Mouse (Mus musculus) stomach, embryonic 14.5 days (tissue): ENCODE measurements around the gene Sult6b1. TPM values are rescaled to one million over a fixed set of nuclear protein-coding genes. Genes with fewer than 3 reads are reported as not detected.

ENCODE experiments used
- ATAC-seq: fragments of 200-750 bp; cut with Nextera tagmentation; 2 replicates; pipeline ENCODE4 v1.8.0; 2017; ENCODE audit warnings: low read depth, moderate TSS enrichment; ENCODE audit not compliant: insufficient number of reproducible peaks, insufficient read depth, low FRiP score
- H3K27ac ChIP-seq: fragments of 300-500 bp; sonication (generic); 2 replicates; pipeline ENCODE4 v1.5.1; 2014; ENCODE audit warnings: mild to moderate bottlenecking, low read length, moderate library complexity, mixed read lengths
- H3K27me3 ChIP-seq: fragments of 300-500 bp; sonication (generic); 2 replicates; pipeline ENCODE4 v1.6.1; 2014; ENCODE audit warnings: low read length, control low read depth, mixed read lengths; ENCODE audit not compliant: control insufficient read depth, insufficient read depth
- H3K36me3 ChIP-seq: fragments of 300-500 bp; sonication (generic); 2 replicates; pipeline ENCODE4 v1.6.1; 2014; ENCODE audit warnings: mild to moderate bottlenecking, control low read depth, low read length, moderate library complexity, mixed read lengths; ENCODE audit not compliant: control insufficient read depth, insufficient read depth
- H3K4me1 ChIP-seq: fragments of 300-500 bp; sonication (generic); 2 replicates; pipeline ENCODE4 v1.6.1; 2014; ENCODE audit warnings: low read length, control low read depth, mixed read lengths; ENCODE audit not compliant: control insufficient read depth, insufficient read depth
- H3K4me2 ChIP-seq: fragments of 300-500 bp; sonication (generic); replicated peaks from 2 replicates; pipeline ENCODE4 v1.6.1; 2014; ENCODE audit warnings: low read depth, low read length, control low read depth
- H3K4me3 ChIP-seq: fragments of 300-500 bp; sonication (generic); 2 replicates; pipeline ENCODE4 v1.5.1; 2014; ENCODE audit warnings: low read depth, low read length, control low read depth
- H3K9ac ChIP-seq: fragments of 300-500 bp; sonication (generic); replicated peaks from 2 replicates; pipeline ENCODE4 v1.6.1; 2014; ENCODE audit warnings: low read depth, mild to moderate bottlenecking, control low read depth, low read length, moderate library complexity, mixed read lengths
- H3K9me3 ChIP-seq: fragments of 300-500 bp; sonication (generic); 2 replicates; pipeline ENCODE4 v1.6.1; 2016; ENCODE audit warnings: low read depth, low read length, control low read depth; ENCODE audit not compliant: control insufficient read depth
- WGBS: fragments of 180-500 bp; shearing (Covaris S2); extraction: QIAGEN DNeasy Blood & Tissue Kit; methylation state at CpG from one replicate; pipeline ENCODE4 v1.1.7; 2014; 5-methylcytosine and 5-hydroxymethylcytosine counted together
- polyA plus RNA-seq: library from polyadenylated mRNA; unstranded; fragments of >200 nt; fragmentation: Nextera tagmentation; extraction: Ambion mirVana; gene quantifications from 2 replicates; pipeline ENCODE4 v1.2.1, GENCODE M21; 2014

The Sult6b1 gene
- polyA plus RNA-seq, 1 experiment from 2014 or later = not detected

DNA sequence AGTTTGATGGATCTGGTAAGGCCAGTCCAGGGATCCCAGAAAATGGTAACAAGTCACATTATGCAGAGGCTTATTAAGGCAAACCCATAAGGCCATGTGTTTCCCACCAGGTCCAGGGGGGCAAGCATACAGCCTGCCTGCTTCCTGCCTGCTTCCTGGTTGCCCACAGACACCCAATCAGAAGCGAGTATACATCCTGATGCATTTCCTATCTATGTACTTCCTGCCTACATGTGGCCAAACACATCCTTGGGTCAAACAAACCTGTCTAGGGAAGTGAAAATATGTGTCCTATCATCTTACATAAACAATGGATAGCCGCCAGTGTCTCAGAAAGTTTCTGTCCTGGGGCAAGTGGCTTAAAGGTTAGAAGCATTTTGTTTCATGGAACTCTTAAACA lies 3.6 kb downstream of the Sult6b1 start:
- H3K27ac ChIP-seq = no peak overlapping the region
- no peaks in the 10 kb centered on the region for H3K27me3 ChIP-seq
- H3K4me3 ChIP-seq = no peak overlapping the region
- H3K9ac ChIP-seq = no peak overlapping the region
- WGBS = 60% methylated on average over 2 of the region's 2 CpGs
- ATAC-seq = no peak
- H3K9me3 ChIP-seq = no peaks in the 10 kb centered on the region
- no peak overlapping the region for H3K4me2 ChIP-seq
- H3K4me1 ChIP-seq = no peaks in the 10 kb centered on the region
- H3K36me3 ChIP-seq = no peaks in the 10 kb centered on the region

DNA sequence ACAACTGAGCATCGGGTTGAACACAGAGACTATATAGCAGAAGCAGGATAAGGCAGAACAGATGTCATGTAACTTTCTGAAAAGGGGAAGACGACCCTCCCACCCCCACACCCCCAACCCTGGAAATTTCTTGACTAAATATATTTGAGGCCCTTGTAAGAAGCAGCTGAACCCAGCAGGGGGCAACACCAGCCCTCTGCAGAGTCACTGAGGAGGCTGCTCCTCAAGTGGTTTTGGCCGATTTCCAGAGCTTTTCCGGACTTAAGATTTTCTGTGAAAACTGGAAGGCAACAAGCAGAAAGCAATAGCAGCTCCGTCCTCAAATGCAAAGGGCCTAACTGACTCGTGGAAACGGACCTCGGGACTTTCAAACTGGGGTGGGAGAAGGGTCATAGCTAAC lies 11.4 kb downstream of the Sult6b1 start:
- H3K9me3 ChIP-seq = no peaks in the 10 kb centered on the region
- no peak overlapping the region; the same call in 1 of the 2 replicates for H3K9ac ChIP-seq
- 23% methylated on average over 8 of the region's 8 CpGs for WGBS
- H3K27me3 ChIP-seq = no peaks in the 10 kb centered on the region
- H3K4me1 ChIP-seq = no peaks in the 10 kb centered on the region
- H3K27ac ChIP-seq = no peak overlapping the region
- ATAC-seq = peak; percentile 53; the same call in 1 of the 2 replicates
- H3K4me2 ChIP-seq = peak overlapping the region; percentile 24; the same call in 1 of the 2 replicates
- H3K4me3 ChIP-seq = no peak overlapping the region
- no peaks in the 10 kb centered on the region for H3K36me3 ChIP-seq

DNA sequence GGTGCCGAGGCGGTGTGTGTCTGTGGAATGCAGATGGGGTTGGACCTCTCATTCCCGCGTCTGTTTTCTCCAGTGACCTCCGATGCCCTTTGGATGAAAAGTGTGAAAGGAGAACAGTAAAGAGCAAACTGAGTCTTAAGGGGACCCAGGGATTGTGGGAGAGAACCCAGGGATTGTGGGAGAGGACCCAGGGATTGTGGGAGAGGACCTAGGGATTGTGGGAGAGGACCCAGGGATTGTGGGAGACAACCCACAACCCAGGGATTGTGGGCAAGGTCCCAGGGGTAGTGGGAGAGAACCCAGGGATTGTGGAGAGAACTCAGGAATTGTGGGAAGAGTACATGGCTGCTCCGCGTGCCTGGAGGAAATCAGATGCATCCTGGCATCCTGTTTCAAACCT lies 11.8 kb downstream of the Sult6b1 start:
- WGBS = 77% methylated on average over 7 of the region's 7 CpGs
- H3K4me1 ChIP-seq = no peaks in the 10 kb centered on the region
- no peak overlapping the region for H3K27ac ChIP-seq
- no peaks in the 10 kb centered on the region for H3K27me3 ChIP-seq
- no peak overlapping the region for H3K9ac ChIP-seq
- no peak overlapping the region for H3K4me3 ChIP-seq
- no peaks in the 10 kb centered on the region for H3K9me3 ChIP-seq
- H3K4me2 ChIP-seq = no peak overlapping the region
- ATAC-seq = no peak
- no peaks in the 10 kb centered on the region for H3K36me3 ChIP-seq

DNA sequence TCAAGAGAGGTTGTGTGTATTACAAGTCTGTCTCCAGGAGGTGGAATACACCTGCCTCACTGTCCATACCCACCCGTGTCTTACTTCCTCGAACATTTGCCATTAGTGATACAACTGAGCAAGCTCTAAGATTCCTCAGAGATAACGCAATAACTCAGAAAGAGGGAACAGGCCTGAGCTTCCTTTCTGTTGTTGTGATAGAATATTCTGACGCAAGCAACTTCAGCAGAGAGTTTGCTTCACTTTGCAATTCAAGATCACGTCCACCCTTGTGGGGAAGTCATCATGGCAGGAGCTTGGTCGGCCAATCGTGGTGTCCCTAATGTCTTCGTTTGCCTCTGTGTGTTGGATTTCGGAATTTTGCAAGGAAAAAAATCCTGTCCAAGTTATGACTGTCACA lies 15.8 kb downstream of the Sult6b1 start:
- Histone ChIP-seq H3K4me2 (no peak overlapping the region), H3K36me3 (no peaks in the 10 kb centered on the region), H3K9me3 (no peaks in the 10 kb centered on the region), H3K27ac (no peak overlapping the region), H3K9ac (no peak overlapping the region), H3K27me3 (no peaks in the 10 kb centered on the region), H3K4me1 (no peaks in the 10 kb centered on the region), H3K4me3 (no peak overlapping the region)
- ATAC-seq = no peak
- WGBS = 82% methylated on average over 9 of the region's 9 CpGs

DNA sequence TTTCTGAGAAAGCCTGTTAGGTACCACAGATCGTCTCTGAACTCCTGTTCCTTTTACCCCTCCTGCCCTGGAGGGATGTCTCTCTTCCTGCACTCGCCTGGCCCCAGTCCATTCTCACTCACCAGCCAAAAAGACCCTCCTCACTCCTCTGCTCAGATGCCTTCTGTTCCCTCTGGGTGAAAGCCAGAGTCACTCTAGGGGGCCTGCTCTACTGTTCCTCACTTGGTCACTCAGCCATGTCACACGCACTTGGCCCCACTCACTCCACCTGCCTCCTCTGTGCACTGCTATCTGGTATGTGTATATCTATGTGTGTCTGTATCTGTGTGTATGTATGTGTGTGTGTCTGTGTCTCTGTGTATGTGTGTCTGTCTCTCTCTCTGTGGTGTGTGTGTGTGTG lies 17.6 kb downstream of the Sult6b1 start:
- Histone ChIP-seq H3K9ac (no peak overlapping the region), H3K4me3 (no peak overlapping the region), H3K36me3 (no peaks in the 10 kb centered on the region), H3K4me1 (no peaks in the 10 kb centered on the region), H3K4me2 (no peak overlapping the region), H3K9me3 (no peaks in the 10 kb centered on the region), H3K27me3 (no peaks in the 10 kb centered on the region), H3K27ac (no peak overlapping the region)
- WGBS = 54% methylated on average over 3 of the region's 3 CpGs
- no peak for ATAC-seq

DNA sequence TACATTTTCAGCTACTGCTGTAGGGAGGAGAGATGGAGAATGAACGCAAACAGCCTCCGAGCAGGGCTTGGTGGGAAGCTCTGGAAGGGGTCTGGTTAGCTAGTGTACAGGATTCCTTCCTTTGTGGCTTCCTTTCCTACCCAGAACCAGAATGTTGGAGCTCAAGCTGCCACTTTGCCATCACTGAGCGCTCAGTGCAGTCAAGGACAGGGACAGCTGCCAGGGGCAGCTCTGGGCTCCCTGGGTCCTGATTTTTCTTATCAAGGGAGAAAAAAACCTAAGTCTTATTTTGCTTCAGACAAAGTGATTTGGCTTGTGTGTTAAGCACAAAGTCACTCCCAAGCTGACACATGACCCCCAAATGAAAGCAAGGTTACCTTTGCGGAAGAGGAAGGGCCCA lies 18.2 kb downstream of the Sult6b1 start:
- Histone ChIP-seq H3K9me3 (no peaks in the 10 kb centered on the region), H3K4me1 (no peaks in the 10 kb centered on the region), H3K9ac (no peak overlapping the region), H3K4me3 (no peak overlapping the region), H3K27ac (no peak overlapping the region), H3K27me3 (no peaks in the 10 kb centered on the region), H3K36me3 (no peaks in the 10 kb centered on the region), H3K4me2 (no peak overlapping the region)
- ATAC-seq = no peak
- 78% methylated on average over 4 of the region's 4 CpGs for WGBS

DNA sequence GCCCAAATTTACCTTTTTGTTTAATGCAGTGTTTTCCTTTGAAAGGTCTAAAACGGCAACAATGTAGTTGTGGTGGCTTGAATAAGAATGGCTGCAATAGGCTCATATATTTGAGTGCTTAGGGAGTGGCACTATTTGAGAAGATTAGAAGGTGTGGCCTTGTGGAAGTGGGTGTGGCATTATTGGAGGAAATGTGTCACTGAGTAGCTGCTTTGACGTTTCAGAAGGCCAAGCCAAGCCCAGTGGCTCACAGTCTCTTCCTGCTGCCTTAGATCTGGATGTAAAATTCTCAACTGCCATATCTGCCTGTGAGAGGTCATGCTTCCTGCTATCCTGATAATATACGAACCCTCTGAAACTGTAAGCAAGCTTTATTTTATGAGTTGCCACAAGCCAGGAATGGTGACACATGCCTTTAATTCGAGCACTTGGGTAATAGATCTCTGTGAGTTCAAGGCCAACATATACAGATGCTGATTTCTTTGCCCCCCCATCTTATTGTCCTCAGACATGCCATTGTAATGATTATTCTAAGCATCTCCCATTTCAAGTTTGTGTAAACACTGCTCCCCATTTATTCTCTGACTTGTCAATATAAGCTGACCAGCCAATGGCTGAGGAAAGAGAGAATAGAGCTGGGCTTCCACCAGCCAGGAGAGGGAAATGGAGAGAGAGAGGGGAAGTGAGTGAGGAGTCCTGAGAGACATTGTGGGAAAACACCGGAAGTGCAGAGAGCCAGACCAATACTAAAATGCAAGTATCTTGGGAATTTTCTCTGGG lies 21.3 kb downstream of the Sult6b1 start:
- 73% methylated on average over 5 of the region's 5 CpGs for whole genome bisulfite sequencing
- H3K27ac ChIP-seq = no peak overlapping the region
- H3K36me3 ChIP-seq = no peaks in the 10 kb centered on the region
- no peaks in the 10 kb centered on the region for H3K27me3 ChIP-seq
- no peak overlapping the region for H3K4me2 ChIP-seq
- H3K9me3 ChIP-seq = no peaks in the 10 kb centered on the region
- no peak overlapping the region for H3K9ac ChIP-seq
- H3K4me1 ChIP-seq = peaks cover 8% of the 10 kb centered on the region; the same call in 1 of the 2 replicates
- H3K4me3 ChIP-seq = no peak overlapping the region
- no peak for ATAC-seq

DNA sequence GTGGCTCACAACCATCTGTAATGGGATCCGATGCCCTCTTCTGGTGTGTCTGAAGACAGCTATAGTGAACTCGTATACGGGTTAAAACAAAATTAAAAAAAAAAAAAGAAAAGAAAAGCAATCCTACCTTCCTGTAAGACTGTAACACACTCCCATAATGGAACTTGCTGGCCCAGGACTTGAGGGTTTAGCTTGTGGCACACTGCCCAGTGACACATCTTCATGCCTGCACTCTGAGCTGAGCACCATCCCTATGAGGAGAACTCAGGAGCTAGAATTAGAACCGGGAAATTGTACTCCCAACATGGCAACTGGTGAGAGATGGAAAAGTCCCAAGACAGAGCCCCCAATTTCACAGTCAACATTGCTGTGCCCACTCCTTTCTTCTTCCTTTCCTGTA lies 23.5 kb downstream of the Sult6b1 start:
- 82% methylated on average over 4 of the region's 4 CpGs for WGBS
- Histone ChIP-seq H3K27ac (no peak overlapping the region), H3K36me3 (no peaks in the 10 kb centered on the region; the same call in 1 of the 2 replicates), H3K9me3 (no peaks in the 10 kb centered on the region), H3K4me2 (no peak overlapping the region), H3K9ac (0 out of 2 replicates have a peak overlapping the region, but pooled peaks have one; percentile 61), H3K27me3 (no peaks in the 10 kb centered on the region), H3K4me1 (peaks cover 8% of the 10 kb centered on the region; the same call in 1 of the 2 replicates), H3K4me3 (no peak overlapping the region)
- no peak for ATAC-seq
